Mouse (Mus musculus) liver, postnatal 0 days (tissue): Measurements from ENCODE around the gene Rbpjl. TPM values are rescaled to one million over a fixed set of nuclear protein-coding genes. Genes with fewer than 3 reads are reported as not detected.
A peak's percentile ranks its signal among the peaks of the same experiment; 100 is the strongest.

Experiments
- ATAC-seq: fragments of 200-750 bp; cut with Nextera tagmentation; 2 replicates; pipeline ENCODE4 v1.8.0; 2017; ENCODE audit warnings: mild to moderate bottlenecking, moderate library complexity
- DNase-seq: peaks from one replicate; pipeline ENCODE4 v3.0.0-alpha.2; 2016
- H3K27ac ChIP-seq: fragments of 300-500 bp; sonication (generic); 2 replicates; pipeline ENCODE4 v1.5.1; 2014; ENCODE audit warnings: antibody characterized with exemption, moderate library complexity, mild to moderate bottlenecking, low read depth
- H3K27me3 ChIP-seq: fragments of 300-500 bp; sonication (generic); 2 replicates; pipeline ENCODE4 v1.6.1; 2014; ENCODE audit warnings: low read length, control low read depth, mixed read lengths; ENCODE audit not compliant: insufficient read depth
- H3K36me3 ChIP-seq: fragments of 300-500 bp; sonication (generic); replicated peaks from 2 replicates; pipeline ENCODE4 v1.6.1; 2014; ENCODE audit warnings: mild to moderate bottlenecking, control low read depth, low read length, moderate library complexity, mixed read lengths; ENCODE audit not compliant: insufficient read depth
- H3K4me1 ChIP-seq: fragments of 300-500 bp; sonication (generic); 2 replicates; pipeline ENCODE4 v1.6.1; 2014; ENCODE audit warnings: antibody characterized with exemption, mild to moderate bottlenecking, control low read depth; ENCODE audit not compliant: insufficient read depth
- H3K4me2 ChIP-seq: fragments of 300-500 bp; sonication (generic); 2 replicates; pipeline ENCODE4 v1.6.1; 2014; ENCODE audit warnings: low read depth, mild to moderate bottlenecking, low read length, moderate library complexity, mixed read lengths
- H3K4me3 ChIP-seq: fragments of 300-500 bp; sonication (generic); 2 replicates; pipeline ENCODE4 v1.5.1; 2014; ENCODE audit warnings: low read depth, low read length
- H3K9ac ChIP-seq: fragments of 300-500 bp; sonication (generic); replicated peaks from 2 replicates; pipeline ENCODE4 v1.6.1; 2014; ENCODE audit warnings: mild to moderate bottlenecking, moderate library complexity
- H3K9me3 ChIP-seq: fragments of 300-500 bp; sonication (generic); 2 replicates; pipeline ENCODE4 v1.6.1; 2016; ENCODE audit warnings: mild to moderate bottlenecking, control low read depth, low read length, mixed read lengths
- CTCF ChIP-seq: sonication (generic); IDR thresholded peaks from 2 replicates; pipeline ENCODE4 v1.5.1; 2016; ENCODE audit warnings: antibody characterized with exemption, low read depth
- EP300 ChIP-seq: IDR thresholded peaks from 2 replicates; pipeline ENCODE4 v1.6.1; 2016; ENCODE audit warnings: antibody characterized with exemption, low read depth, mild to moderate bottlenecking
- WGBS: fragments of 180-500 bp; shearing (Covaris S2); extraction: QIAGEN DNeasy Blood & Tissue Kit; methylation state at CpG from one replicate; pipeline ENCODE4 v1.1.7; 2014; ENCODE audit not compliant: insufficient replicate concordance; 5-methylcytosine and 5-hydroxymethylcytosine counted together
- polyA plus RNA-seq: library from polyadenylated mRNA; unstranded; fragments of >200 nt; fragmentation: Nextera tagmentation; extraction: Ambion mirVana; gene quantifications from 2 replicates; pipeline ENCODE4 v1.2.1, GENCODE M21; 2015

Rbpjl gene
- polyA plus RNA-seq, 1 experiment from 2014 or later = not detected

DNA sequence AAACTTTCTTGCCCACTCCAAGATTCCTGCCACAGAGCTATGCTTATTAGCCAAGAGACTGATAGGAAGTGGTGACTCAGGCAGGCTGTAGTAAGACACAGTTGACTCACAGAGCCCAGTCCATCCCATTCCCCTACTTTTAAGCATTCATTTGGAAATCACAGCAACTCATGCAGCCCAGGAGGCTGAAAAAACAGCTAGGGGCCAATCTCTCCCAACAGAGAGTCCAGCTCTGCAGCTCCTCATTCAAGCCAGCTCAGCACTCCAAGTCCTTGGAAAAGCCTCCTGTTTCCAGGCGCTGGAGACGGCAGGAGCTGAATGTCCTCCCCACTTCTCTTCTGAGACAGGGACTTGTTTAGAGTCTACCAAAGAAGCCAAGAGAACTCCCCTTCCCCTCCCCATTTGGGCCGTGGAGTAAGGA, 36.1 kb downstream of the Rbpjl start:
- Histone ChIP-seq H3K36me3 (no peaks in the 10 kb centered on the region; the same call in none of the 2 replicates), H3K27ac (peak overlapping the region; percentile 44), H3K9ac (peak overlapping the region; percentile 55), H3K4me1 (peaks cover 18% of the 10 kb centered on the region), H3K4me2 (peak overlapping the region; percentile 63), H3K9me3 (no peaks in the 10 kb centered on the region), H3K27me3 (0 out of 2 replicates have a peak, but pooled peaks cover 6% of the 10 kb centered on the region), H3K4me3 (peak overlapping the region; percentile 36)
- TF ChIP-seq EP300 (no peak), CTCF (no peak)
- ATAC-seq (no peak), DNase-seq (no peak)
- WGBS = 52% methylated on average over 3 of the region's 3 CpGs

GRCm38 (mm10) chr2:164440314-164440713, 37.4 kb downstream of the Rbpjl start:
- Histone ChIP-seq H3K4me1 (peaks cover 18% of the 10 kb centered on the region), H3K36me3 (no peaks in the 10 kb centered on the region; the same call in none of the 2 replicates), H3K9me3 (no peaks in the 10 kb centered on the region), H3K4me3 (peak overlapping the region; percentile 57), H3K4me2 (peak overlapping the region; percentile 63), H3K27ac (peak overlapping the region; percentile 89; the same call in 1 of the 2 replicates), H3K9ac (peak overlapping the region; percentile 31), H3K27me3 (0 out of 2 replicates have a peak, but pooled peaks cover 6% of the 10 kb centered on the region)
- no peak for TF ChIP-seq EP300
- no peak for TF ChIP-seq CTCF
- no peak for DNase-seq
- no peak for ATAC-seq
- WGBS = 57% methylated on average over 5 of the region's 5 CpGs

DNA sequence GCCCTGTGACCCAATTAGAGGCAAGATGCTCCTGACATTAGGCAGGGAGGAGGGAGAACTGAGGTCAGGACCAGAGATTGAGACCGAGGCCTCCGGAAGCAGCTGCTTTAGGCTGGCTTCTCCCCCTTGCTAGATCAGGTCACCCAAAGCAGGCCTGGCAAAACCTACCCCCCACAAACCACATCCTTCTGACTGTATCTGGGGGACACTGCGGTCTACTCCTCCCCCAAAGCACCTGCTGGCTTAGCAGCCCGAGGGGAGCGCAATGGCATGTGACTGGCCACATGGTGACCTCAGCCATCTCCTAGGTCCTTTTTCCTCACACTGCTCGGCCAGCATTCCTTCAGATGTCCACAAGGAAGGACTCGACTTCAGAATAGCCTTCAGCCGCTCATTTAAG, 38.2 kb downstream of the Rbpjl start:
- peak overlapping the region; percentile 89 for H3K27ac ChIP-seq
- DNase-seq (peak; percentile 66), ATAC-seq (no peak)
- H3K9ac ChIP-seq = peak overlapping the region; percentile 77
- peaks cover 12% of the 10 kb centered on the region for H3K4me1 ChIP-seq
- H3K4me2 ChIP-seq = peak overlapping the region; percentile 63
- TF ChIP-seq CTCF = no peak
- no peak for TF ChIP-seq EP300
- no peaks in the 10 kb centered on the region for H3K9me3 ChIP-seq
- H3K27me3 ChIP-seq = 0 out of 2 replicates have a peak, but pooled peaks cover 6% of the 10 kb centered on the region
- H3K36me3 ChIP-seq = no peaks in the 10 kb centered on the region; the same call in none of the 2 replicates
- 12% methylated on average over 8 of the region's 8 CpGs for WGBS
- peak overlapping the region; percentile 57 for H3K4me3 ChIP-seq

GRCm38 (mm10) chr2:164441731-164442130, 38.8 kb downstream of the Rbpjl start:
- peak overlapping the region; percentile 63 for H3K4me2 ChIP-seq
- TF ChIP-seq CTCF = no peak
- no peak for TF ChIP-seq EP300
- 21% methylated on average over 7 of the region's 7 CpGs for WGBS
- H3K27me3 ChIP-seq = 0 out of 2 replicates have a peak, but pooled peaks cover 6% of the 10 kb centered on the region
- H3K9me3 ChIP-seq = no peaks in the 10 kb centered on the region
- peaks cover 7% of the 10 kb centered on the region for H3K4me1 ChIP-seq
- H3K4me3 ChIP-seq = peak overlapping the region; percentile 57
- no peaks in the 10 kb centered on the region; the same call in none of the 2 replicates for H3K36me3 ChIP-seq
- peak overlapping the region; percentile 89 for H3K27ac ChIP-seq
- H3K9ac ChIP-seq = peak overlapping the region; percentile 77
- DNase-seq = no peak
- no peak for ATAC-seq

DNA sequence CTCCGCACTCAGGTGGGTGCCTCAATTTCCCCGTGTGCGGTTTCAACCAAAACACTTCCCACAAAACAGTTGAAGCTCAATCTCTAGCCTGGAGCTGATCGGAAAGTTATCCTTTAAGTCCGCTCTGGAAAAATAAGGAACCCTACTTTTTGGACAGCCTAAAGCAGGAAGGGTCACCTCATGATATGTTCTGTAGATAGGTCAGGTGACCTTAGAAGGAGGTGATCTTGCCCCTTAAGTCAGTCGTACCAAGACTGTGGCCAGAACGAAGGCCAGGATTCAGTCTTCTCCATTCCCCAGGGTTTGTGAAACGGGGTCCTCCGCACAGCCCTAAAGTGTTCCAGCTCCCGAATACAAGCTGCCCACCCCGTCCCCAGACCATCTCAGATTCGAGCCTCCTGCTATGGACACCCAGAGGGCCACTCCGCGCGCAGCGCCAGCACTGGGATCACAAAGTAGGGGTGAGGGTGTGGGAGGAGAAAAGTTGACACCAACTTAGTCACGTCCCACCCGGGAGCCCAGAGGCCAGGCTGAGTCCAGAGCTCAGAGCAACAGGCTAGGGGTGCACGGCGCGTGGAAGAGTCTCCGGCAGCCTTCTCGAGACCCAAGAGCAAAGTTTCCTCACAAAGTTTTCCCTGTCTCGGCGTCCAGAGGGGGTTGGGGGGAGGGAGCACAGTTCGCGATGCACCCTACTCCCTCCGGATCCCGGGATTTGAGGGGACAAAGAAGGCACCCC, 39.5 kb downstream of the Rbpjl start:
- H3K4me2 ChIP-seq = peak overlapping the region; percentile 63
- H3K9ac ChIP-seq = peak overlapping the region; percentile 77
- H3K27me3 ChIP-seq = 0 out of 2 replicates have a peak, but pooled peaks cover 6% of the 10 kb centered on the region
- H3K4me3 ChIP-seq = peak overlapping the region; percentile 57
- H3K4me1 ChIP-seq = peaks cover 7% of the 10 kb centered on the region
- TF ChIP-seq EP300 (no peak), CTCF (no peak)
- H3K36me3 ChIP-seq = no peaks in the 10 kb centered on the region; the same call in none of the 2 replicates
- WGBS = 3% methylated on average over 24 of the region's 29 CpGs
- ATAC-seq = peak; percentile 7; the same call in 1 of the 2 replicates
- no peaks in the 10 kb centered on the region for H3K9me3 ChIP-seq
- DNase-seq = no peak
- H3K27ac ChIP-seq = peak overlapping the region; percentile 89

DNA sequence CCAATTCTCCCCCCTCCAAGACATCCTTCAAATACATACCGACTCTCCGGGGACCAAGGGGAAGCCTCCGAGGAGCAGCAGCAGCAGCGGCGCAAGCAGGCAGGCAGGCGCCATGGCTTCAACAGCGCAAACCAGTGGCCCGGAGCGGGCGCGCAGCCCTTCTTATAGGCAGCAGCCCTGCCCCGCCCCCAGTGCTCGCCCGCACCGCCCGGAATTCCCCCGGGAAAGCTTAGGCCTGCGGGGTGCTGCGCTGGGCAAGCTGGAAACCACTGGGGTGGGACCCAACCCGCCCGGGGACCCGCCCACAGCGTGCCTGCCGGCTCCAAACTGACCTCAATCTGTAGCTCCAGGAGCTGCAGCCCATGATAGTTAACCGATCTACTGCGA, 40.1 kb downstream of the Rbpjl start:
- peak overlapping the region; percentile 57 for H3K4me3 ChIP-seq
- DNase-seq (peak; percentile 88), ATAC-seq (peak; percentile 79)
- H3K27me3 ChIP-seq = 0 out of 2 replicates have a peak, but pooled peaks cover 6% of the 10 kb centered on the region
- peak; percentile 58; the same call in 1 of the 2 replicates for TF ChIP-seq EP300
- no peak for TF ChIP-seq CTCF
- H3K4me2 ChIP-seq = peak overlapping the region; percentile 63
- peak overlapping the region; percentile 77 for H3K9ac ChIP-seq
- no peaks in the 10 kb centered on the region; the same call in none of the 2 replicates for H3K36me3 ChIP-seq
- peaks cover 7% of the 10 kb centered on the region for H3K4me1 ChIP-seq
- H3K27ac ChIP-seq = peak overlapping the region; percentile 89
- no peaks in the 10 kb centered on the region for H3K9me3 ChIP-seq
- WGBS = under 1% methylated on average over 26 of the region's 26 CpGs
